Mouse (Mus musculus): Measurements from ENCODE around the gene Defb43. TPM values are rescaled to one million over a fixed set of nuclear protein-coding genes. Genes with fewer than 3 reads are reported as not detected.

Gene Defb43
- polyA plus RNA-seq, 1 experiment from 2014 or later = not detected

Other genes with a start within 250 kb of the Defb43 start
- 15.6 and 16.2 TPM in 2 replicates for gene Wdfy2, start 174.1 kb upstream of the Defb43 start, polyA plus RNA-seq (2016; fragmentation: Nextera tagmentation; extraction: Ambion mirVana)
- not detected in 2 replicates for gene Defb48, start 27.3 kb upstream of the Defb43 start, polyA plus RNA-seq (2016; fragmentation: Nextera tagmentation; extraction: Ambion mirVana)
- gene Defb47, start 13.7 kb upstream of the Defb43 start, polyA plus RNA-seq (2016; fragmentation: Nextera tagmentation; extraction: Ambion mirVana) = not detected in 2 replicates
- not detected in 2 replicates for gene Defb42, start 35.2 kb downstream of the Defb43 start, polyA plus RNA-seq (2016; fragmentation: Nextera tagmentation; extraction: Ambion mirVana)
- gene Defb30, start 38.2 kb downstream of the Defb43 start, polyA plus RNA-seq (2016; fragmentation: Nextera tagmentation; extraction: Ambion mirVana) = not detected in 2 replicates

Data from midbrain, embryonic 12.5 days (tissue).